Mouse (Mus musculus): ENCODE data around the gene Wfdc11.
A peak's percentile ranks its signal among the peaks of the same experiment; 100 is the strongest.

Wfdc11 gene

GRCm38 (mm10) chr2:164670261-164670660 is 3.6 kb downstream of the Wfdc11 start:
- no peaks in the 10 kb centered on the region for H3K36me3 ChIP-seq (ENCODE audit: insufficient read depth, low read length)

GRCm38 (mm10) chr2:164664851-164665250 is 9.0 kb downstream of the Wfdc11 start:
- no peaks in the 10 kb centered on the region for H3K4me1 ChIP-seq (replicated peaks; ENCODE audit: low read depth, low read length)
- no peak for TF ChIP-seq POU5F1 (IDR thresholded peaks at IDR 0.05; ENCODE audit: borderline replicate concordance, low read length)
- TF ChIP-seq CTCF (conservative IDR thresholded peaks at IDR 0.05; ENCODE audit: low read length): no peak
- TF ChIP-seq NANOG (IDR thresholded peaks at IDR 0.05; ENCODE audit: borderline replicate concordance, low read length): no peak
- no peaks in the 10 kb centered on the region for H3K36me3 ChIP-seq (ENCODE audit: insufficient read depth, low read length)
- 0 out of 2 replicates have a peak, but pooled peaks cover 1% of the 10 kb centered on the region for H3K27me3 ChIP-seq (ENCODE audit: insufficient read depth, low read length)
- no peak overlapping the region for H3K4me3 ChIP-seq (replicated peaks; ENCODE audit: low read length)
- H3K9me3 ChIP-seq (ENCODE audit: low read length): peaks cover 19% of the 10 kb centered on the region

More at GRCm38 (mm10) chr2:164670261-164670660, 3.6 kb downstream of the Wfdc11 start:
- H3K4me1 ChIP-seq (replicated peaks; ENCODE audit: low read depth, low read length): no peaks in the 10 kb centered on the region
- TF ChIP-seq POU5F1 (IDR thresholded peaks at IDR 0.05; ENCODE audit: borderline replicate concordance, low read length) (no peak), CTCF (conservative IDR thresholded peaks at IDR 0.05; ENCODE audit: low read length) (no peak), NANOG (IDR thresholded peaks at IDR 0.05; ENCODE audit: borderline replicate concordance, low read length) (no peak)
- peaks cover 22% of the 10 kb centered on the region for H3K9me3 ChIP-seq (ENCODE audit: low read length)
- no peak overlapping the region for H3K4me3 ChIP-seq (replicated peaks; ENCODE audit: low read length)
- H3K27me3 ChIP-seq (ENCODE audit: insufficient read depth, low read length): peaks cover 2% of the 10 kb centered on the region; the same call in 1 of the 2 replicates

- H3K27me3 ChIP-seq (ENCODE audit: insufficient read depth, low read length): peaks cover 21% of the 10 kb centered on the region
- H3K9me3 ChIP-seq (ENCODE audit: low read length): no peaks in the 10 kb centered on the region
- peaks cover 14% of the 10 kb centered on the region for H3K4me1 ChIP-seq (replicated peaks; ENCODE audit: low read depth, low read length)
- TF ChIP-seq CTCF (conservative IDR thresholded peaks at IDR 0.05; ENCODE audit: low read length): no peak
- TF ChIP-seq POU5F1 (IDR thresholded peaks at IDR 0.05; ENCODE audit: borderline replicate concordance, low read length): no peak
- H3K4me3 ChIP-seq (replicated peaks; ENCODE audit: low read length): peak within 1 kb of the TSS; percentile 29
- H3K36me3 ChIP-seq (ENCODE audit: insufficient read depth, low read length): no peaks in the 10 kb centered on the region
Measured at GRCm38 (mm10) chr2:164656483-164656882, 17.4 kb downstream of the Wfdc11 start, which contains the start of gene Wfdc9. TSS of gene Wfdc9 (minus strand) at chr2:164656583.

GRCm38 (mm10) chr2:164655858-164656257 is 18.0 kb downstream of the Wfdc11 start, which contains the start of gene Wfdc10:
TSS of gene Wfdc10 (plus strand) at chr2:164656046.
- H3K27me3 ChIP-seq (ENCODE audit: insufficient read depth, low read length): peaks cover 21% of the 10 kb centered on the region
- TF ChIP-seq POU5F1 (IDR thresholded peaks at IDR 0.05; ENCODE audit: borderline replicate concordance, low read length): no peak
- peak; percentile 99 for TF ChIP-seq CTCF (conservative IDR thresholded peaks at IDR 0.05; ENCODE audit: low read length)
- H3K9me3 ChIP-seq (ENCODE audit: low read length): no peaks in the 10 kb centered on the region
- peak within 1 kb of the TSS; percentile 29 for H3K4me3 ChIP-seq (replicated peaks; ENCODE audit: low read length)
- peaks cover 14% of the 10 kb centered on the region for H3K4me1 ChIP-seq (replicated peaks; ENCODE audit: low read depth, low read length)
- H3K36me3 ChIP-seq (ENCODE audit: insufficient read depth, low read length): no peaks in the 10 kb centered on the region

- H3K36me3 ChIP-seq (ENCODE audit: insufficient read depth, low read length): no peaks in the 10 kb centered on the region
- H3K4me1 ChIP-seq (replicated peaks; ENCODE audit: low read depth, low read length): peaks cover 21% of the 10 kb centered on the region
- TF ChIP-seq NANOG (IDR thresholded peaks at IDR 0.05; ENCODE audit: borderline replicate concordance, low read length): no peak; the same call in 1 of the 2 replicates
- TF ChIP-seq CTCF (conservative IDR thresholded peaks at IDR 0.05; ENCODE audit: low read length): no peak
- no peak for TF ChIP-seq POU5F1 (IDR thresholded peaks at IDR 0.05; ENCODE audit: borderline replicate concordance, low read length)
- H3K27me3 ChIP-seq (ENCODE audit: insufficient read depth, low read length): no peaks in the 10 kb centered on the region
- H3K9me3 ChIP-seq (ENCODE audit: low read length): no peaks in the 10 kb centered on the region
- H3K4me3 ChIP-seq (replicated peaks; ENCODE audit: low read length): 0 out of 2 replicates have a peak overlapping the region, but pooled peaks have one; percentile 3
Measured at GRCm38 (mm10) chr2:164641881-164642673, 31.8 kb downstream of the Wfdc11 start.

DNA sequence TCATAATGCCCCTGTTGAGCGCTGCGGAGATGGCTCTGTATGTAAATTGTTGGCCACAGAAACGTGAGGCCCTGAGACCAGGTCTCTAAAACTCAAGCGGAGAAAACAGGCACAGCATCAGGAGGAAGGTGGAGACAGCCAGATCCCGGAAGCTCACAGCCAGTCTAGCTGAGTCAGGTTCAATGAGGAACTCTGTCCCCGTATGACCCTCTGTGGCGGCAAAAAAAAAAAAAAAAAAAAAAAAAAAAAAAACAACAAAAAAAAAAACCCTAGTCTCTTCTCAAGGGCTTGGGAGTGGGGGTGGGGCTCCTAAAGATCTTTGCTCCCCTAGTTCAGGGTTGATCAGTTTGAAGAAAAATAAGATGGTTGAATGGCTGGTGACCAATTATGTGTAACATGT is 32.8 kb downstream of the Wfdc11 start:
- no peak overlapping the region for H3K4me3 ChIP-seq (replicated peaks; ENCODE audit: low read length)
- H3K9me3 ChIP-seq (ENCODE audit: low read length): no peaks in the 10 kb centered on the region
- H3K27me3 ChIP-seq (ENCODE audit: insufficient read depth, low read length): no peaks in the 10 kb centered on the region
- H3K36me3 ChIP-seq (ENCODE audit: insufficient read depth, low read length): no peaks in the 10 kb centered on the region
- TF ChIP-seq NANOG (IDR thresholded peaks at IDR 0.05; ENCODE audit: borderline replicate concordance, low read length) (no peak), POU5F1 (IDR thresholded peaks at IDR 0.05; ENCODE audit: borderline replicate concordance, low read length) (no peak), CTCF (conservative IDR thresholded peaks at IDR 0.05; ENCODE audit: low read length) (no peak)
- H3K4me1 ChIP-seq (replicated peaks; ENCODE audit: low read depth, low read length): peaks cover 21% of the 10 kb centered on the region

GRCm38 (mm10) chr2:164638696-164639095 is 35.2 kb downstream of the Wfdc11 start, which contains the start of gene Wfdc16:
TSS of gene Wfdc16 (minus strand) at chr2:164638796.
- Histone ChIP-seq H3K36me3 (ENCODE audit: insufficient read depth, low read length) (no peaks in the 10 kb centered on the region), H3K4me1 (replicated peaks; ENCODE audit: low read depth, low read length) (peaks cover 28% of the 10 kb centered on the region)
- no peak for TF ChIP-seq NANOG (IDR thresholded peaks at IDR 0.05; ENCODE audit: borderline replicate concordance, low read length)
- TF ChIP-seq POU5F1 (IDR thresholded peaks at IDR 0.05; ENCODE audit: borderline replicate concordance, low read length): no peak
- no peak for TF ChIP-seq CTCF (conservative IDR thresholded peaks at IDR 0.05; ENCODE audit: low read length)

DNA sequence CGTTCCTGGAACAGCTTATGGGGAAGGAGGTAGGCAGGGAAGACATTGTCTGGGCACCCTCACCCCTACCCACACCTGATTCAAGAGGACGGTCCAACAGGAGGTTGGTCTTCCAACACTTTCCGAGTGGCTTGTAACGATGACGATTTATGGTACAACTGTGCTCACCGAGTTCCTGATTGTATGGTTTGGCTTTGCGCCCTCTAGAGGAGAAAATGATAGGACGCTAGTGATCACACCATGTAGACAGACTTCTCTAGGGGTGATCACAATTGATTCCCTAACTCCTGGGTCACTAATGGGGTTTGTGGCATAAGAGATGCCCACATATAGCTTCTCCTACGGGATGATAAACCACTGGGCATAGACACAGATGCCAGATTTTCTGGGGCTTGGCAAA is 38.6 kb downstream of the Wfdc11 start:
- peak overlapping the region; percentile 43; the same call in 1 of the 2 replicates for H3K4me3 ChIP-seq (replicated peaks; ENCODE audit: low read length)
- H3K9me3 ChIP-seq (ENCODE audit: low read length): no peaks in the 10 kb centered on the region
- H3K27me3 ChIP-seq (ENCODE audit: insufficient read depth, low read length): 0 out of 2 replicates have a peak, but pooled peaks cover 3% of the 10 kb centered on the region
- peaks cover 6% of the 10 kb centered on the region; the same call in 1 of the 2 replicates for H3K4me1 ChIP-seq (replicated peaks; ENCODE audit: low read depth, low read length)
- TF ChIP-seq POU5F1 (IDR thresholded peaks at IDR 0.05; ENCODE audit: borderline replicate concordance, low read length) (no peak), NANOG (IDR thresholded peaks at IDR 0.05; ENCODE audit: borderline replicate concordance, low read length) (no peak), CTCF (conservative IDR thresholded peaks at IDR 0.05; ENCODE audit: low read length) (peak; percentile 69)
- no peaks in the 10 kb centered on the region for H3K36me3 ChIP-seq (ENCODE audit: insufficient read depth, low read length)

More at GRCm38 (mm10) chr2:164638696-164639095, 35.2 kb downstream of the Wfdc11 start, which contains the start of gene Wfdc16:
- no peaks in the 10 kb centered on the region for H3K9me3 ChIP-seq (ENCODE audit: low read length)
- 0 out of 2 replicates have a peak, but pooled peaks cover 3% of the 10 kb centered on the region for H3K27me3 ChIP-seq (ENCODE audit: insufficient read depth, low read length)
- H3K4me3 ChIP-seq (replicated peaks; ENCODE audit: low read length): no peak within 1 kb of the TSS

Data from E14TG2a.4 (cell line).